Mouse (Mus musculus) neutrophil, adult 59 days (primary cell): ENCODE measurements around the gene Gm527. TPM values are rescaled to one million over a fixed set of nuclear protein-coding genes. Genes with fewer than 3 reads are reported as not detected.

ENCODE experiments used
- total RNA-seq, 2 experiments: library from RNA; stranded (reverse); gene quantifications; 1 replicate in 1 of 2; 2 replicates in 1 of 2; pipeline ENCODE4 v1.2.4; 2023

Gene Gm527
- total RNA-seq = 1 to 10 TPM; 3.0 to 3.7 TPM

DNA sequence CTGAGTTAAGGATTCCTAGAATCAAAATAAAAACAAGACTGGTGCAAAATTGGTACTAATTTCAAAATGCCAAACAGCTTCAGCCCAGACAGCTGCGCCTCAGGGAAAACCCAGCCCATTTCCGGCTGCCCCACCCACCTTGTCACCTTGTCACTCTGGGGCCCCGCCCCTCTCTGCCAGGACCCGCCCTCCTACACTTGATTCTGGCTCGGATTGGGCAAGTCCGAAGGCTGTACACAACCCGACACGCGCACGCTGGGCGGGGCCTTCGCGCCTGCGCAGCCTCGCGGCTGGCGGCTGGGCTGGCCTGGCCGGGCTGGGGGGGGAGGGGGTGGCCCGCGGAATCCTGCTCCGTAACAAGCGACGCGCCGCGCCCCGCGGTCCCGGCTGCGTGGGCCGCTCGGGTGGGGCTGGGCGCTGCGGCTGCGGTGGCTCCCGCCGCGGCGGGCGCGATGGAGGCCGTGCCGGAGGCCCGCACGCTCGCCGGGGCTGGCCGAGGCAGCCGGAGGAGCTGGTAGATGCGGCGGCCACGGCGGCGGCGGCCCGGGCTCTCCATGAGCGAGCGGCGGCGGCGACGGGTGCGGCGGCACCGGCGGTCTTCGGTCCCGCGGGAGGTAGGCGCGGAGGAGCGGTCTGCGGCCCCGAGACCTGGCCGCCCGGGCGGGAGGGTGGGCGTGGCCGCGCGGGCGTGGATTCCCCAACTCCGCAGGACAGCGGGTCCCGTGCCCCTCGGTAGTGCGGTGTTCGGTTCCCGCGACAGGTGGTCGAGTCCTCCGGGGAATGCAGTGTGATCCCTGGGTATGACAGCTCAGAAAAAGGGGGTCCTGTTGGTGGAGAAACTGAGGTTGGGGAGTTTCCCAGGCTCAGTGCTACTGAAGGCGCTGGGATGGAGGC, at the start of gene Gm527:
Gm527 (plus strand) TSS at position 329 of the 894 bp plus-strand sequence.

DNA sequence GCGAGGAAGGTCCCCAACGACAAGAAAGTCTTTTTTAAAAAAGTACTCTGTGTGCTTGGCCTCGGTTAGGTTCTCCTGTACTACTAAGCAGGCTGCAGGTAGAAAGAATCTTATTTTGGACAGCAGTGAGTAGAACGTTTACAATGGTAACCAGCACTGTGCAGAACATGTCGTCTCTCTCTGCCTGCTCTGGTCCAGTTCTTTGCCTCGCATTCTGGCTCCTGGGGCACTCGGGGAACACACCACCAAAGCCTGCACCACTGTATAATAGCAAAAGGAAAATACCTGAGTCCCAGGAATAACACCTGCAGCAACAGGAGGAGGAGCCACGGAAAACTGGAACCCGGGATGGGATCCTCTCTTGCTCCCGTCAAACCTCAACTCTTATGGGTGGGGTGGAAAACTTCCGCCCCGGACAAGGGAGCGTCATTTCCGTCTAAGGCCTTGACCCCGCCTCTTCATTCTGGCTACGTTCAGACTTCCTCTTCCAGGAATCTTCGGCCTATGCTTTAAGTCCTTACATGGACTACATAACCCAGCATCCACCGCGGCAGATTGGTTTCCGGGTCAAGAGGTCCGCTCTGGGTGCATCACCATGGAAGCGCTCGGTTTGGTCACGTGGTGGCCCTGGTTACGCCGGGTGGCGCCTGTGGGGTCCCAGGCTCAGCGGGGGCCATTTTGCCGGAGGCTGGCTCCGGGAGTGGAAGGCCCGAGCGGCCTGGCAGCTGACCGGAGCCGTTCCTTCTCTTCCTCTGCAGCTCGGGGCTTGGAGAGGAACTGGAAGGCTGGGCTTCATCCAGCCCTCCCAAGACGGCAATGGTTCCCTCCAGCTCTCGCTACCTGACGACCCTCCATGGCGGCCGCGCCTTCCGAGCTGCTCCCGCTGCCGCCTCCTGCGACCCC, 47.7 kb downstream of the Gm527 start, which contains the start of the genes Klhl28 and Togaram1:
Klhl28 (minus strand) TSS at position 411 of the 903 bp plus-strand sequence.
Togaram1 (plus strand) TSS at position 681 of the 903 bp plus-strand sequence.

Other genes with a start within 250 kb of the Gm527 start
- 10 to 100 TPM; 18.7 to 20.1 TPM for gene Klhl28, start 47.6 kb downstream of the Gm527 start, total RNA-seq
- 10 to 100 TPM; 25.7 to 28.5 TPM for gene Togaram1, start 47.9 kb downstream of the Gm527 start, total RNA-seq
- 10 to 100 TPM; 45.7 to 52.7 TPM for gene Prpf39, start 118.4 kb downstream of the Gm527 start, total RNA-seq
- gene Fkbp3, start 156.1 kb downstream of the Gm527 start, total RNA-seq = 10 to 100 TPM; 22.5 to 23.5 TPM
- gene Fancm, start 157.7 kb downstream of the Gm527 start, total RNA-seq = 10 to 100 TPM in 1 of 2 experiments, 1 to 10 TPM in 1; 8.0 to 10.5 TPM